Mouse (Mus musculus) liver, postnatal 0 days (tissue): ENCODE data around the gene 2310007B03Rik.

Source experiments
- CTCF ChIP-seq: sonication (generic); IDR thresholded peaks from 2 replicates; pipeline ENCODE4 v1.5.1; 2016; ENCODE audit warnings: antibody characterized with exemption, low read depth
- EP300 ChIP-seq: IDR thresholded peaks from 2 replicates; pipeline ENCODE4 v1.6.1; 2016; ENCODE audit warnings: antibody characterized with exemption, low read depth, mild to moderate bottlenecking

- TF ChIP-seq CTCF = no peak
- TF ChIP-seq EP300 = no peak
Observed at GRCm38 (mm10) chr1:93176525-93177332, 16.0 kb upstream of the 2310007B03Rik start.
